Mouse (Mus musculus): ENCODE measurements around the gene Tmem202.

DNA sequence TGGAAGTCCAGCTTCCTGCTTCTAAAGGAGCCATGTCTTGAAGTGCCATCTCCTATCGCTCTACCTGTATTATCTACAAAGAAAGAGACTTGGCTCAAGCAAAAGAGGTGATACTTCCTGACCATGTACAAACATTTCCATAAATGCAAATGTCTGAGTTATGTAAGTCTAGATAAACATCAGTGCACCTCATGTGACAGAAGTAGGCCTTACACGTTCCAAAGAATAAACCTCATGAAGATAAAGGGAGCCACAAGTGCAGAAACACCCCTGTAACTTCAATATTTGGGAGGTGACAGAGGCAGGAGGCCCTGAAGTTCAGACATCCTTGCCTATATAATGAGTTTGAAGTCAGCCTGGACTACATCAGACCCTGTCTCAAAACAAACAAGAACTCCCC, 32.2 kb upstream of the Tmem202 start:
- TF ChIP-seq POLR2A (IDR thresholded peaks at IDR 0.05; ENCODE audit: extremely low read depth, insufficient read depth, low read length), result no peak
- TF ChIP-seq CTCF (IDR thresholded peaks at IDR 0.05; ENCODE audit: extremely low read depth, insufficient read depth, low read length), result no peak
